Mouse (Mus musculus): Measurements from ENCODE around the gene Selenof. TPM values are rescaled to one million over a fixed set of nuclear protein-coding genes. Genes with fewer than 3 reads are reported as not detected.

Selenof gene
- 264 TPM for polyA plus RNA-seq (2012; fragmentation: generic; extraction: Trizol)

DNA sequence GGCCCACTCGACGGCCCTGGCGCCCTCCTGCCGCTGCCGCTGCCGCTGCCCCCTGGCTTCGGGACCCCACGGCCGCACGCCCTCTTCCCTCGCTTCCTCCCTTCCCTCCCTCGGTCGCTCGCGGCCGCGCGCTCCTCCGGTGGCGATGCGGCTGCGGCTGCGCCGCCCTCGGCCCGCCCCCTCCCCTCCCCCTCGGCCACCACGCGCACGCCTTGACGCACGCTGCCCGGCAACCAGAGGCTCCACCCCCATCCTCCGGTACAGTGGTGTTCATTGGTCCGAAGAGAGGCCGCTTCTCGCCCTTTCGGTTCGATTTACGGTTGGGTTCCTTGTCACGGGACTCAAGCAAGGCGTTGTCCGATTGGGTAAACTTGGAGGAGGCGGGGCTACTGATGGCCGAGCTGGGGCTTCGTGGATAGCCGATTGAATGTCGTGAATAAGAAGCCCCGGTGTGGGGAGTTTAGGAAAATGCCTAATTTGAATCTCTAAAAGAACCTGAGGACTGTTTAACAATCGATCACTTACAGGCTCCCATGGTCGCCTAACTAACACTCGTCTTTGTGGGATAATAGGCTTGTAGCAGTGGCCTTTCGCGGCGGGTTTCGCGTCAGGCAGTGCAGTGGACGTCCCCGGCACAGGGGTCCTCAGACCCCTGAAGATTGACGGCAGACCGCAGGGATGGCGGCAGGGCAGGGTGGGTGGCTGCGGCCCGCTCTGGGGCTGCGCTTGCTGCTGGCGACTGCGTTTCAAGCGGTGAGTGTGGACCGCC, at the start of gene Selenof, which contains the start of gene Hs2st1:
TSS of gene Selenof (plus strand) at position 258 of the 769 bp plus-strand sequence.
TSS of gene Hs2st1 (minus strand) at position 135 of the 769 bp plus-strand sequence.
- H3K36me3 ChIP-seq (ENCODE audit: control insufficient read depth, insufficient read depth) = peaks cover 19% of the 10 kb centered on the region
- TF ChIP-seq MYOG (IDR thresholded peaks at IDR 0.05; ENCODE audit: control insufficient read depth in 1 of 3, insufficient read depth in 1 of 3, insufficient read length in 2 of 3, low read depth in 2 of 3) (peak in 2 of 3 experiments; percentile 27 to 29), POLR2A (IDR thresholded peaks at IDR 0.05; ENCODE audit: insufficient read length, low read depth) (peak; percentile 99), TCF3 (IDR thresholded peaks at IDR 0.05; ENCODE audit: insufficient read length, low read depth) (no peak), USF1 (IDR thresholded peaks at IDR 0.05; ENCODE audit: low read depth) (peak; percentile 77), POLR2AphosphoS2 (IDR thresholded peaks at IDR 0.05; ENCODE audit: insufficient read length, low read depth) (peak; percentile 96), SRF (IDR thresholded peaks at IDR 0.05; ENCODE audit: control insufficient read depth, insufficient read length, low read depth) (no peak), REST (IDR thresholded peaks at IDR 0.05; ENCODE audit: insufficient read depth, insufficient read length) (peak; percentile 22), MAX (IDR thresholded peaks at IDR 0.05; ENCODE audit: low read depth) (peak; percentile 98), MYOD1 (IDR thresholded peaks at IDR 0.05; ENCODE audit: control insufficient read depth in 1 of 3, insufficient read length in 2 of 3, low read depth in 2 of 3) (peak in 1 of 3 experiments; percentile 55)
- H3ac ChIP-seq (ENCODE audit: control insufficient read depth, insufficient read length) = peak within 1 kb of the TSS; percentile 85

DNA sequence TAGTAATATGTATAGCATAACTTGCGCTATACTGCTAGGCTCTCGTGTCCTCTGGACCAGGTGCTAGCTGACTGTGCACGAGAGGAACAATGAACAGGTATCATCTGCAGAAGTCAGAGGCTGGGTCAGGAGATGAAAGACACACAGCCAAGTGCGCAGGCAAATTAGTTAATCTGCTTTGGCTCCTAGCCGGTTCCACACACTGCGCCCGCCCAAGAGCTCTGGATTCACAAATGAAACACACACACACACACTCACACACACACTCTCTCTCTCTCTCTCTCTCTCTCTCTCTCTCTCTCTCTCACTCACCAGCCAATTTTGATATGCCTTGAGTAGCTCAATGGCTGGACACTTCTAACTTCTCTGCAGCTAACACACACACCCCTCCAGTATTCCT, 42.2 kb upstream of the Selenof start:
- H3K4me2 ChIP-seq (ENCODE audit: low read depth) = no peak overlapping the region
- TF ChIP-seq MYOG (IDR thresholded peaks at IDR 0.05; ENCODE audit: control insufficient read depth in 1 of 3, insufficient read depth in 1 of 3, insufficient read length in 2 of 3, low read depth in 2 of 3) (no peak), REST (IDR thresholded peaks at IDR 0.05; ENCODE audit: insufficient read depth, insufficient read length) (no peak), POLR2A (IDR thresholded peaks at IDR 0.05; ENCODE audit: insufficient read length, low read depth) (no peak), SRF (IDR thresholded peaks at IDR 0.05; ENCODE audit: control insufficient read depth, insufficient read length, low read depth) (no peak), TCF12 (IDR thresholded peaks at IDR 0.05; ENCODE audit: insufficient read depth, poor library complexity, severe bottlenecking) (no peak), TCF3 (IDR thresholded peaks at IDR 0.05; ENCODE audit: insufficient read length, low read depth) (no peak), CEBPB (IDR thresholded peaks at IDR 0.05; ENCODE audit: insufficient read depth, poor library complexity, severe bottlenecking) (no peak), POLR2AphosphoS2 (IDR thresholded peaks at IDR 0.05; ENCODE audit: insufficient read length, low read depth) (no peak), E2F4 (IDR thresholded peaks at IDR 0.05; ENCODE audit: insufficient read depth) (no peak), USF1 (IDR thresholded peaks at IDR 0.05; ENCODE audit: low read depth) (no peak), MYOD1 (IDR thresholded peaks at IDR 0.05; ENCODE audit: control insufficient read depth in 1 of 3, insufficient read length in 2 of 3, low read depth in 2 of 3) (no peak), MAX (IDR thresholded peaks at IDR 0.05; ENCODE audit: low read depth) (no peak)
- H3K36me3 ChIP-seq (ENCODE audit: control insufficient read depth, insufficient read depth) = no peaks in the 10 kb centered on the region
- no peak overlapping the region for H3K4me3 ChIP-seq
- H3K27me3 ChIP-seq (ENCODE audit: control insufficient read depth, insufficient read depth, insufficient read length) = no peaks in the 10 kb centered on the region
- H3ac ChIP-seq (ENCODE audit: control insufficient read depth, insufficient read length) = no peak overlapping the region
- H3K79me2 ChIP-seq (ENCODE audit: control insufficient read depth, insufficient read depth) = peaks cover 92% of the 10 kb centered on the region

More for the DNA sequence above, at the start of gene Selenof, which contains the start of gene Hs2st1:
- Histone ChIP-seq H3K27me3 (ENCODE audit: control insufficient read depth, insufficient read depth, insufficient read length) (no peaks in the 10 kb centered on the region), H3K4me2 (ENCODE audit: low read depth) (peak within 1 kb of the TSS; percentile 90), H3K4me3 (peak within 1 kb of the TSS; percentile 83), H3K79me2 (ENCODE audit: control insufficient read depth, insufficient read depth) (peaks cover 90% of the 10 kb centered on the region)

GRCm38 (mm10) chr3:144531023-144531422, 39.1 kb upstream of the Selenof start:
- H3K4me2 ChIP-seq (ENCODE audit: low read depth) = no peak overlapping the region

DNA sequence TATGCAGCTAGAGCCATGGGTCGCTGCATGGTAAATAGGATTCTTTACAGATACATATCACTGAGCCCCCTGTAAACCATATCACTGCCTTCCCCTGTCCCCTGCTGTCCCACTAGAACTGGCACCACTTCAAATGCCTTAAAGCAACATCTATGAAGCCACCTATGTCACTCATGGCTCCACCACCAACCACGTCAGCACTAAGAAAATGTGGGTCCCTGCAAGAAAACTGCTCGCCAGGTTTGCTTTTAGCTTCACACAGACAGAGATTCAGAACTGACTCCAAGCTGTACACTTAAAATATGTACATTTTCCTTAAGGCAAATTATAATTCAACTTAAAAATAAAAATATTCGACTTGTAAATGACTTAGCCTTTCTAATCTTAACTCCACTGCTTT, 35.0 kb upstream of the Selenof start:
- H3K27me3 ChIP-seq (ENCODE audit: control insufficient read depth, insufficient read depth, insufficient read length) = no peaks in the 10 kb centered on the region
- TF ChIP-seq E2F4 (IDR thresholded peaks at IDR 0.05; ENCODE audit: insufficient read depth) (no peak), USF1 (IDR thresholded peaks at IDR 0.05; ENCODE audit: low read depth) (no peak), CEBPB (IDR thresholded peaks at IDR 0.05; ENCODE audit: insufficient read depth, poor library complexity, severe bottlenecking) (no peak), MAX (IDR thresholded peaks at IDR 0.05; ENCODE audit: low read depth) (no peak)
- H3ac ChIP-seq (ENCODE audit: control insufficient read depth, insufficient read length) = no peak overlapping the region
- peaks cover 95% of the 10 kb centered on the region for H3K79me2 ChIP-seq (ENCODE audit: control insufficient read depth, insufficient read depth)
- no peak overlapping the region for H3K4me3 ChIP-seq
- H3K4me2 ChIP-seq (ENCODE audit: low read depth) = no peak overlapping the region
- H3K36me3 ChIP-seq (ENCODE audit: control insufficient read depth, insufficient read depth) = no peaks in the 10 kb centered on the region

More at GRCm38 (mm10) chr3:144531023-144531422, 39.1 kb upstream of the Selenof start:
- no peak overlapping the region for H3ac ChIP-seq (ENCODE audit: control insufficient read depth, insufficient read length)
- TF ChIP-seq MAX (IDR thresholded peaks at IDR 0.05; ENCODE audit: low read depth) (no peak), SRF (IDR thresholded peaks at IDR 0.05; ENCODE audit: control insufficient read depth, insufficient read length, low read depth) (no peak), POLR2AphosphoS2 (IDR thresholded peaks at IDR 0.05; ENCODE audit: insufficient read length, low read depth) (no peak), TCF12 (IDR thresholded peaks at IDR 0.05; ENCODE audit: insufficient read depth, poor library complexity, severe bottlenecking) (no peak), MYOG (IDR thresholded peaks at IDR 0.05; ENCODE audit: control insufficient read depth in 1 of 3, insufficient read depth in 1 of 3, insufficient read length in 2 of 3, low read depth in 2 of 3) (no peak), CEBPB (IDR thresholded peaks at IDR 0.05; ENCODE audit: insufficient read depth, poor library complexity, severe bottlenecking) (no peak), E2F4 (IDR thresholded peaks at IDR 0.05; ENCODE audit: insufficient read depth) (no peak), USF1 (IDR thresholded peaks at IDR 0.05; ENCODE audit: low read depth) (no peak), REST (IDR thresholded peaks at IDR 0.05; ENCODE audit: insufficient read depth, insufficient read length) (no peak), MYOD1 (IDR thresholded peaks at IDR 0.05; ENCODE audit: control insufficient read depth in 1 of 3, insufficient read length in 2 of 3, low read depth in 2 of 3) (no peak), TCF3 (IDR thresholded peaks at IDR 0.05; ENCODE audit: insufficient read length, low read depth) (no peak), POLR2A (IDR thresholded peaks at IDR 0.05; ENCODE audit: insufficient read length, low read depth) (no peak)
- no peaks in the 10 kb centered on the region for H3K27me3 ChIP-seq (ENCODE audit: control insufficient read depth, insufficient read depth, insufficient read length)
- H3K4me3 ChIP-seq = no peak overlapping the region
- no peaks in the 10 kb centered on the region for H3K36me3 ChIP-seq (ENCODE audit: control insufficient read depth, insufficient read depth)
- H3K79me2 ChIP-seq (ENCODE audit: control insufficient read depth, insufficient read depth) = peaks cover 94% of the 10 kb centered on the region
